Mouse (Mus musculus) hindbrain, postnatal 0 days (tissue): ENCODE data around the gene Rnf185. TPM values are rescaled to one million over a fixed set of nuclear protein-coding genes. Genes with fewer than 3 reads are reported as not detected.

ENCODE experiments used
- ATAC-seq: fragments of 200-750 bp; cut with Nextera tagmentation; 2 replicates; pipeline ENCODE4 v1.8.0; 2017; ENCODE audit warnings: mild to moderate bottlenecking, moderate TSS enrichment, moderate library complexity
- DNase-seq: peaks from one replicate; pipeline ENCODE4 v3.0.0-alpha.2; 2015; ENCODE audit warnings: low spot score
- H3K27ac ChIP-seq: fragments of 300-500 bp; sonication (generic); 2 replicates; pipeline ENCODE4 v1.5.1; 2014; ENCODE audit warnings: mild to moderate bottlenecking
- H3K27me3 ChIP-seq: fragments of 300-500 bp; sonication (generic); 2 replicates; pipeline ENCODE4 v1.6.1; 2014; ENCODE audit warnings: low read length, mixed read lengths; ENCODE audit not compliant: insufficient read depth
- H3K36me3 ChIP-seq: fragments of 300-500 bp; sonication (generic); 2 replicates; pipeline ENCODE4 v1.6.1; 2014; ENCODE audit warnings: low read length, mixed read lengths; ENCODE audit not compliant: insufficient read depth
- H3K4me1 ChIP-seq: fragments of 300-500 bp; sonication (generic); 2 replicates; pipeline ENCODE4 v1.6.1; 2014; ENCODE audit warnings: antibody characterized with exemption, low read length, mixed read lengths; ENCODE audit not compliant: insufficient read depth
- H3K4me2 ChIP-seq: fragments of 300-500 bp; sonication (generic); 2 replicates; pipeline ENCODE4 v1.6.1; 2014; ENCODE audit warnings: low read depth, mild to moderate bottlenecking, low read length, moderate library complexity, mixed read lengths
- H3K4me3 ChIP-seq: fragments of 300-500 bp; sonication (generic); 2 replicates; pipeline ENCODE4 v1.5.1; 2014; ENCODE audit warnings: low read length
- H3K9ac ChIP-seq: fragments of 300-500 bp; sonication (generic); replicated peaks from 2 replicates; pipeline ENCODE4 v1.6.1; 2014; ENCODE audit warnings: mild to moderate bottlenecking, low read length, moderate library complexity, mixed read lengths
- H3K9me3 ChIP-seq: fragments of 300-500 bp; sonication (generic); 2 replicates; pipeline ENCODE4 v1.6.1; 2016; ENCODE audit warnings: low read length, mixed read lengths
- CTCF ChIP-seq: IDR thresholded peaks from 2 replicates; pipeline ENCODE4 v1.5.1; 2016; ENCODE audit warnings: antibody characterized with exemption, control low read depth, low read depth
- WGBS: fragments of 180-500 bp; shearing (Covaris S2); extraction: QIAGEN DNeasy Blood & Tissue Kit; methylation state at CpG from one replicate; pipeline ENCODE4 v1.1.7; 2014; 5-methylcytosine and 5-hydroxymethylcytosine counted together
- polyA plus RNA-seq: library from polyadenylated mRNA; unstranded; fragments of >200 nt; fragmentation: Nextera tagmentation; extraction: Ambion mirVana; gene quantifications from 2 replicates; pipeline ENCODE4 v1.2.1, GENCODE M21; 2015
- total RNA-seq: library from RNA; depleted of rRNA; stranded (reverse); fragments of >200 nt; gene quantifications from 2 replicates; pipeline ENCODE4 v1.2.3, GENCODE M21; 2014

The Rnf185 gene
- total and polyA plus RNA-seq, 2 experiments from 2014 or later = 36.1 to 36.6 TPM

DNA sequence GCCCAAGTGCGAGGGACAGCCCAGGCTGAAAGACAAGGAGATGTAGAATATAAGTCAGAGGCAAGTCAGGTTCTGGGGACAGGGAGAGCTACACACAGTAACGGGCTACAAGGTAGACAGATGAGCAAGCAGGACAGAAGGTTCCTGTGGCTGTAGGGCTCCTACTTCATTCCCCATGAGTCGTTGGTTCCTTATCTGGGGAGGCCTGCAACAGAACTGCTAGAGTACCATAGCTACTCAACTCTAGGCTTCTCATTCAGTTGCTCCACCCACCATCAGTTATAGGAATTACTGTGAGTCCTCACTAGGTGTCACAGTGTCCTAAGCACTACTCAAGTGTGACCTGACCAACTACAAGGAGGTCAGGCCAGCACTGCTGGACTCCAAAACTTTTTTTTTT, 49.1 kb downstream of the Rnf185 start:
- Histone ChIP-seq H3K4me2 (no peak overlapping the region), H3K27ac (no peak overlapping the region), H3K4me1 (peaks cover 6% of the 10 kb centered on the region; the same call in 1 of the 2 replicates), H3K9ac (no peak overlapping the region), H3K9me3 (no peaks in the 10 kb centered on the region), H3K27me3 (no peaks in the 10 kb centered on the region), H3K4me3 (no peak overlapping the region), H3K36me3 (no peaks in the 10 kb centered on the region)
- ATAC-seq = no peak
- no peak for DNase-seq
- no peak for TF ChIP-seq CTCF
- WGBS = 88% methylated on average over 3 of the region's 3 CpGs

DNA sequence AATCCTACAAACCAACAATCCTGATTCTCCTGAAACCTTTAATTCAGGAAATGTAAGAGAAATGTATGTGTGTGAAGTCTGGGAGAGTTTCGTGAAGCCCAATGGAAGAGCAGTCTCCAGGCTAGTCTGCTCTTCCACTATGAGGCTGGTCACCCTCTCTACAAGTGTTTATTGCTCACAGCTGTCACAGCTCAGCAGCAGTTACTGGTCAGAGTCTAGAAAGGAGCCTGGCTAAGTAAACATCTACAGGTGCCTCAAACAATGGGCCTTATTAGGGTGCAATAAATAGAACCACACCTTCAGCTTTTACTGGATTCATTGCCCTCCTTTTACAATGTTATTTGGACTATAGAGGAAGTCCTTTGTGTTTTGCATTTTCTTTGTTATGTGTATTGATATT, 53.8 kb downstream of the Rnf185 start:
- ATAC-seq (no peak), DNase-seq (no peak)
- Histone ChIP-seq H3K36me3 (no peaks in the 10 kb centered on the region), H3K9ac (no peak overlapping the region), H3K4me3 (no peak overlapping the region), H3K4me1 (0 out of 2 replicates have a peak, but pooled peaks cover 4% of the 10 kb centered on the region), H3K27me3 (no peaks in the 10 kb centered on the region), H3K9me3 (no peaks in the 10 kb centered on the region), H3K4me2 (no peak overlapping the region), H3K27ac (no peak overlapping the region)
- TF ChIP-seq CTCF = no peak
- WGBS = 94% methylated on average over 1 of the region's 1 CpGs

DNA sequence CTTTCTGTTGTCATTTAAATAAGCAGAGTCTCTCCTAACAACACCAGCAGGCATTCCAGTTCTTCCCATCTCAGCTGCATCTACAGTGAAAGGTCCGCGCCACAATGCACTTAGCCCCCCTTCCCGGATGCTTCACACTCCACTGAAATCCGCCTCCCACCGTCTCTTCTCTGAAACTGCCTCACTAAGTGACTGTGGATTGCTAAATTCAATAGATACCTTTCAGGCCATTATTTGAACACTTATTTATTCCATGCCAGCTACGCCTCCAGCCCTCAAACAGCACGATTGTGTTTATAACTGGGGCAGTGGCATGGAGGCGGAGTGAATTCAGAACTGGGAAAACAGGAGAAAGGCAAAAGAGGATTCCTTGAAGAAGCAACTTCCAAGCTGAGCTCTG, 55.6 kb downstream of the Rnf185 start:
- H3K4me3 ChIP-seq = no peak overlapping the region
- no peak for TF ChIP-seq CTCF
- WGBS = 24% methylated on average over 8 of the region's 8 CpGs
- H3K9ac ChIP-seq = 0 out of 2 replicates have a peak overlapping the region, but pooled peaks have one; percentile 13
- H3K36me3 ChIP-seq = no peaks in the 10 kb centered on the region
- DNase-seq (peak; percentile 62), ATAC-seq (peak; percentile 82)
- H3K4me2 ChIP-seq = no peak overlapping the region
- peak overlapping the region; percentile 73 for H3K27ac ChIP-seq
- H3K27me3 ChIP-seq = no peaks in the 10 kb centered on the region
- 0 out of 2 replicates have a peak, but pooled peaks cover 4% of the 10 kb centered on the region for H3K4me1 ChIP-seq
- no peaks in the 10 kb centered on the region for H3K9me3 ChIP-seq

DNA sequence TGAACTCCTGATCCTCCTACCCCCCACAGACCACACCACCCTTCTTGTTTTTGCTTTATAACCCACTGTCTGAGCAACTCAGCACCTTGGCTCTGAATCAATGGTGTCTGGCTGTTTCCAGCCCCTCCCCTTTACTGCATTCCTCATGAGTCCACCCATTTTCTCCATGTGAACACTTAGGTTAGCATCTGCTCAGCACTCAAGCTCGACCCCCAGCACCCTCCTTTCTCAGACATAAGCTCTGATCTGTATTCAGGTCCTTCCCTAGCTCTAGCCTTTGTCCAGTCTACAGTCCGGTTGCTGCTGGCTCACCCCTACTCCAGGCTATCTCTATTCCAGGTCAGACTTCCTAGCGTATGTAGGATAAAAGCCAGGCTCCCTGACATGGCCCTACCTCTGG, 56.1 kb downstream of the Rnf185 start:
- WGBS = 24% methylated on average over 3 of the region's 3 CpGs
- Histone ChIP-seq H3K27ac (peak overlapping the region; percentile 73), H3K4me3 (no peak overlapping the region), H3K4me2 (no peak overlapping the region), H3K9ac (no peak overlapping the region), H3K4me1 (0 out of 2 replicates have a peak, but pooled peaks cover 4% of the 10 kb centered on the region), H3K27me3 (no peaks in the 10 kb centered on the region), H3K36me3 (no peaks in the 10 kb centered on the region), H3K9me3 (no peaks in the 10 kb centered on the region)
- no peak for TF ChIP-seq CTCF
- DNase-seq (peak; percentile 37), ATAC-seq (peak; percentile 76; the same call in 1 of the 2 replicates)

DNA sequence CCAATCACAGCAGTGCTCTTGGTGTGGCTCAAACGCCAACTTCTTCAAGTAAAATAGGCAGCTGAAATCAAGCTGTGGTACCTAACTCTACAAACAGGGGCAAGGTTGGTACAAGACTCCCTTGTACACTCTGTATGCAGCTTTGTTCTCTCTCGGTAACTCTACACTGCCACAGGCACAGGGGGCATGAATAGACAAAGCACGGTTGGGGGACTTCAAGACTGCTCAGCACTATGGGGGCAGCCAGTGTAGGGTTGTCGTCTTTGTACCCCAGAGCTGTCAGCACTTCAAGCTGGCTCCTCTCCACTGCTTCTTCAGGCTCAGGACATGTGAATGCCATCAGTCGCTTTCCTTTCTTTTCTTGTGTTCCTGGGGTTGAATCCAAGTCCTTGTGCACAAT, 57.6 kb downstream of the Rnf185 start:
- Histone ChIP-seq H3K9ac (no peak overlapping the region), H3K4me2 (no peak overlapping the region), H3K4me3 (no peak overlapping the region), H3K27me3 (no peaks in the 10 kb centered on the region), H3K36me3 (no peaks in the 10 kb centered on the region), H3K4me1 (0 out of 2 replicates have a peak, but pooled peaks cover 4% of the 10 kb centered on the region), H3K27ac (peak overlapping the region; percentile 43), H3K9me3 (no peaks in the 10 kb centered on the region)
- ATAC-seq = peak; percentile 72
- TF ChIP-seq CTCF = peak; percentile 4; the same call in 1 of the 2 replicates
- DNase-seq = peak; percentile 46
- 36% methylated on average over 5 of the region's 5 CpGs for WGBS

DNA sequence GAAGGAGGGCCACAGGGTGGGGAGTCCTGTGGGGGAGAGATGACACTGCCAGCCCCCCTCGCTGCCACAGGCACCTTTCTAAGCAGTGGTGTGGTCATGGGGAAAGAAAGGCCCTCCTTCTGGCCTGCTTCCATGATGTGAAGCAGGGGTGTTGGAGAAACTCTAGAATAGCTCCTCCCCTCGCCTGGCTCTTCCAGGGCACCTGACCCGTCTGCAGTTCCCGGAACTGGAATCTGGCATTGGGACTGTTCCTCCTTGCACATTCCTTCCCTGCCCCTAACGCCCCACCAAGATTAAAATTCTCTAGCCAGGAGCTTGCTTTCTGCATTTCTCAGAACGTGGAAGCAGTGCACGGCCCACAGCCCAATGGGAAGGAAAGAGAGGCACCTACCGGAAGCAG, 59.6 kb downstream of the Rnf185 start:
- DNase-seq = no peak
- no peaks in the 10 kb centered on the region for H3K36me3 ChIP-seq
- 71% methylated on average over 8 of the region's 8 CpGs for WGBS
- 0 out of 2 replicates have a peak, but pooled peaks cover 4% of the 10 kb centered on the region for H3K4me1 ChIP-seq
- H3K4me2 ChIP-seq = no peak overlapping the region
- H3K9me3 ChIP-seq = no peaks in the 10 kb centered on the region
- no peak for TF ChIP-seq CTCF
- no peaks in the 10 kb centered on the region for H3K27me3 ChIP-seq
- no peak for ATAC-seq
- no peak overlapping the region for H3K4me3 ChIP-seq
- no peak overlapping the region for H3K9ac ChIP-seq
- H3K27ac ChIP-seq = no peak overlapping the region

DNA sequence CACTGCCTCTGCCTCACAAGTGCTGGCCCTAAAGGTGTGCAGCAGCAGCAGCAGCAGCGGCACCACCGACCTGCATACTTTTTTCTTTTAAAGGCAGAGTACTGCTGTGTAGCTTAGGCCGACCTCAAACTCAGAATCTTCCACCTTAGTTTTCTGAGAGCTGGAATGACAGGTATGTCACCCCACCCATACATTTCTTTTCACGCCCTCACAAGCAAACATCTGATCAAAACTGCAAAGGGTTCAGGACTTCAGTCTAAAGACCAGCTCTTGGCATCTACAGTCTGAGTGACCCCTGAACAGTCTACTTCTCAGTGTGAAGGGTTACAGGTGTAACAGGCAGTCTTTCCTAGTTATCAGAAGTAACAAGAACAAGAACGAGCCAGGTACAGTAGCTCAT, 61.4 kb downstream of the Rnf185 start:
- ATAC-seq (no peak), DNase-seq (no peak)

More for the DNA sequence above, 61.4 kb downstream of the Rnf185 start:
- Histone ChIP-seq H3K4me3 (no peak overlapping the region), H3K36me3 (no peaks in the 10 kb centered on the region), H3K27me3 (no peaks in the 10 kb centered on the region), H3K9me3 (no peaks in the 10 kb centered on the region), H3K4me1 (no peaks in the 10 kb centered on the region), H3K9ac (no peak overlapping the region), H3K27ac (no peak overlapping the region), H3K4me2 (no peak overlapping the region)
- no peak for TF ChIP-seq CTCF
- 91% methylated on average over 5 of the region's 5 CpGs for WGBS
